Mouse (Mus musculus) spleen, embryonic (tissue): ENCODE measurements around the gene Gadd45gip1.

Experiments used
- CTCF ChIA-PET: fragments of 350-600 bp; sonication (Branson Sonifier 250); formaldehyde crosslinking; loops from one replicate; lab custom pipeline; 2022; lab: Charles Lee

Gadd45gip1 gene

DNA sequence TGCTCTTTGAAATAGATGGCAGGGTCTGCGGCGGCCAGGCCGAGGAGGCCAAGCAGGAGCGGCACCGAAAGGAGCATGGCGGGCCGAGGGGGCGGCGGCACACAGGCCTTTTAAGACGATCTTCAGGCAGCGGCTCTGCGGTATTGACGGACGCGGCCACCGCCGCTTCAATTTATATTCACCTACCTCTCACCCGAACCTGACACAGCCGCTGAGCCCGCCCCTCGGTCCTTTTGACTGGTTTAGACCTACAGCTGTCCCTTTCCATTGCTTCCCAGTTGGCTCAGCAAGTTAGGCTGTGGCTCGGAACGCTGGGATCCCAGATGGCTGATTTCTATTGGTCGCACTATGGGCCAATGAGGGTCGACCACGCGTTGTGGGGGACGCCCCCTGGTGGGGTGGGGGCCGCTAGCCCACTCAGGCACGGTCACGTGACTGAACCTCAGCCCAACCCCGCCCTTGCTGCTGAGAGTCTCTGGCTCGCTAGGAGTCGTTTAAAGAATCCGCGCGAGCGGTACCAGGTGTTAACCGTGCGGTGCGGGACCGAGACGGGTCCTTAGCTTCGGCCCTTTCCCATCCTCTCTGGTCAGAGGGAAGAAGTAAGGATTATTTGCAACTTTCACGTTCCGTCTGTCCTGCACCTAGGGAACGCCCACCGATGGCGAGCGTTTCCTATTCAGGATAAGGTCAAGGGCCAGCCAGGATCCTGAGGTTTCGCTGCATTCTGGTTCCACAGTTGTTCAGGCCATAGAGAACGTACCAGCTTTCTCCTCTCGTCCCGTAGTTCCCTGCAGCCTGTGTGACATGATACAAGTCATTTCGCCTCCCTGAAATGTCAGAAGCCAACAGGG lies 15.6 kb downstream of the Gadd45gip1 start, which contains the start of gene Calr:
Gene Calr (minus strand): TSS at position 213 of the 851 bp plus-strand sequence.
- CTCF ChIA-PET = interaction anchor here (0.7 to 2.0 kb wide), 2 partner anchors 25 to 41 kb away, joined by 5 read pairs; partner anchors contain the start of gene Syce2

DNA sequence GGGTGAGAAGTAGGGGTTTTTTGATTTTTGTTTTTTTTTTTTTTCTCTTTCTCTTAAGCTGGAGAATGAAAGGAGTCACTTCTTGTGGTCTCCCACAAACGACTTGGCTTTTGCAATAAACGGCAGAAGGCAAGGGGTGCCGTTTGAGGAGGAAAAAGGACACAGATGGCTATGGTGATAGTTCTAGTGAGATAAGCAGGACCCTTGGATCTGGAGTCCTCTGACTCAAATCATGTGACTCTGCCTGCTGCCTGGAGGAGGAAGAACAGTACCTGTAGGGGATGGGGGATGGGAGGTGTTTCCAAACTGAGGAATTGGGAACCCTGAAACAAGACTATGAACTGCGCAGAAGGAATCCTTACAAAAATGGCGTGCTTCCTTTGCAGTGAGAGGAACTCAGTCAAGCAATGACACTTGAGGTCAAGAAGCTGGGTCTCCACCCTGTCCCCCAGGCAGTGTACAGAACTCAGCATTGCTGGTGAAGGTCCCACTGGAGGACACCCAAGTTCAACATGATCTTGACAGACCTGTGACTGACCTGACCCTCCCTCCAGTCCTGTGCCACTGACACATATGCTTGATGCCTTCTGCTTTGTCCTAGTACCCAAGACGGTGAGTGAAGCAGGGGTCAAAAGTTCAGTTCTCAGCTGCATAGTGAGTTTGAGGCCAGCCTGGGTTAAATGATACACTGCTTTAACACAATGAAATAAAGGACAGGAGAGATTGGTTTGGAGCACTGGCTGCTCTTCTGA lies 16.5 kb downstream of the Gadd45gip1 start:
- CTCF ChIA-PET = interaction anchor here (0.6 to 2.0 kb wide), 4 partner anchors 24 to 191 kb away, joined by 3 to 7 read pairs (median 5); partner anchors contain the start of gene Syce2

DNA sequence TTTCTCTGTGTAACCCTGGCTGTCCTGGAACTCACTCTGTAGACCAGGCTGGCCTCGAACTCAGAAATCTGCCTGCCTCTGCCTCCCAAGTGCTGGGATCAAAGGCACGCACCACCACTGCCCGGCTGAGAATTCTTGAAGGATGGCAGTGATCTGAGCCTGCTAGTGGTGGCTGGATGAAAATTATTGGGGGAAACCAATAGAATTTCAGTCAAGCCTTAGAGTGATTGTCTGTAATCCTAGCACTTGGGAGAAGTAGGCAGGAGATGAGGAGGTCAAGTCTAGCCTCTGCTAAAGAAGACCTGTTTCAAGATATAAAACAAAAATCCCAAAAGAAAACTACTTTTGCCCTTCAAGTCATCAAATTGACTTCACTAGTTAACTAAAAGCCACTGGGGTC lies 25.1 kb downstream of the Gadd45gip1 start:
- CTCF ChIA-PET = interaction anchor here (0.6 to 0.7 kb wide), 2 partner anchors 14 to 168 kb away, joined by 3 to 5 read pairs; no protein-coding TSS in a partner anchor

DNA sequence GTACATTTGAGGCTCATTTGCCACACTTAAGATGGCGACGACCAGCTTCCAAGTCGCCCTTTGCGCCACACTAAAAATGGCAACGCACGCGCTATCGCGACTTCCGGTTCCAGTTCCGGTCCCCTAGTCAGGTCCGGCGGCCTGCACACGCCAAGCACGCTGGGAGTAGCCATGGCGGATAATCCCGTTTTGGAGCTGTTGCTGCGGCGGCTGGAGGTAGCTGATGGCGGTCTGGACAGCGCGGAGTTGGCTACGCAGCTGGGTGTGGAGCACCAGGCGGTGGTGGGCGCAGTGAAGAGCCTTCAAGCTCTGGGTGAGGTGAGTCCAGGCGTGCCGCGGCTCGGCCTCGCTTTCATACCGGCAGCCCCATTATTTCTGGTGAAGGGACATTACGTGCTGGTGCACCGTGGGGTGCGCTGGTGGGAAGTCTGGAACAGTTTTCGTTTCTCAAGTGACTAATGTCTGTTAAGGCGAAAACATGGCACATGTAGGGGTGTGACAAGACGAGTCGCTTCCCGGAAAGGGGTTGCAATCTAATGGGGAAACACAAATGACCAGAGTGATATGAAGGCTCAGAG lies 25.6 kb downstream of the Gadd45gip1 start, which contains the start of gene Farsa:
Gene Farsa (plus strand): TSS at position 126 of the 578 bp plus-strand sequence.
- CTCF ChIA-PET = interaction anchor here (0.6 to 0.7 kb wide), 2 partner anchors 15 to 167 kb away, joined by 3 to 5 read pairs; no protein-coding TSS in a partner anchor

DNA sequence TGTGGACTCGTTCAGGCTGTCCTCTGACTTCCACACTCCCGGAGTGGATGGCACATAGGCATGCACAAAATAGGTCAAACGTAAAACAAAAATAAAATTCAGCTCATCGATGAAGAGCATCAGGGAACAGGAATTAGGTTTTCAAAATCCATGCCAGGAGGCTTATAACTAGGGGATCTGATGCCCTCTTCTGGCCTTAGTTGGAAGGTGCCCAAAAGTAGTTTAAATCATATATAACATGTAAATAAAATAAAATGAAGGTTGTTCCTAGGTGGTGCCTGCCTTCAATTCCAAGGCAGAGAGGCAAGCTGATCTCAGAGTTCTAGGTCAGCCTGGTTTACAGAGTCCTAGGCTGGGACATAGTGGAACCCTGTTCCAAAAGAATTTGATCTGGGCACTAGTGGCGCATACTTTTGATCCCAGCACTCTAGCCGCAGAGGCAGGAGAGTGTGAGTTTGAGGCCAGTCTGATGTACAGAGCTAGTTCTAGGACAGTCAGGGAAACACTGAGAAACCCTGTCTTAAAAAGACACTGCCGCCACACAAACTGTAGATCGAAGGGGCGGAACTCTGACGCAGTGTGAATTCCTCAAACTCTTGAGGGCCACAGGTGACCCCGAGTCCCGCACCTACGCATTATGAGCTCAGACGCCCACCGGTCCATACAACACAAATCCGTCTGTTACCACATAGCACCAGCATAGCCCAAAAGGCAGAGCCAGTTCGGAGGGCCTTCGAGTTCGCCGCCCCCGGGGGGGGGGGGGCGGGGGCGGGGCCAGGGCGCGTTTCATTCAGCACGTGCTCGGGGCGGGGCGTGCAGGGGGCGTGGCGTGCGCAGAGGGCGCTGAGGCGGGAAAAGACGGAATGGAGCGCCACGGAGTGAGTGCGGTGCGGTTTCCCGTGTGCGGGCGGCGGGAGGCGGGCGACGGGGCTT lies 40.3 kb downstream of the Gadd45gip1 start, which contains the start of gene Syce2:
Gene Syce2 (plus strand): TSS at position 736 of the 933 bp plus-strand sequence.
- CTCF ChIA-PET = interaction anchor here (0.6 to 1.6 kb wide), 9 partner anchors 9 to 259 kb away, joined by 3 to 8 read pairs (median 3); partner anchors contain the start of genes Calr and Klf1

DNA sequence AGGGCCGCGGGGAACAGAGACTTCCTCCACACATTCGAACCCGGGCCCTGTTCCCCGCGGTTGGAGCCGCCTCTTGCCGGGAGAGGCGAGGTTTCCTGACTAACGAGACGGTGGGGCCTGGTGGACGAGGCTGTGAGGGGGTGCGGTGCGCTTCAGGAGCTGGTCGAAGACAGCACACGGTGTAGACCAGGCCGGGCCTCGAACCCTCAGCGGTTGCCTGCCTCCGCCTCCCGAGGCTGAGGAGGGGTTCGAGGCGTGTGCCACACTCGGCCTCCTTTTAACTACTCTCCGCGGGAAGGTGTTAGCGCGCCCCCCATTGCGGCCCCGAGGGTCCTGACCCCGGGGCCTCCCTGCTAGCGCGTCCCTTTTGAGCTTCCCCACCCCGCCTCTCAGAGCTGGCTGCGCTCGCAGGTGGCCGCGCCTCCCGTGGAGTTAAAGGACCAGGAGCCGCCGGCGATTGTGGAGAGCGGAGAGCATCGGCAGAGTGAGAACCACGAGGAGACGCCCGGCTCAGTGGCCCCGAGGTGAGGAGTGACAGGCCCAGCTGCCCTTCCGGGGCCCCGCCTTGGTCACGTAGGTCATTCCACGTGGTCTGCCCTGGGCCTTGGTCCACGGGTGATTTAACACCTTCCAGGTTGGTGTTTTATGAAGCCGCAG lies 41.1 kb downstream of the Gadd45gip1 start:
- CTCF ChIA-PET = interaction anchor here (1.0 to 1.6 kb wide), 6 partner anchors 10 to 117 kb away, joined by 3 to 5 read pairs (median 3); partner anchors contain the start of genes Calr and Klf1

DNA sequence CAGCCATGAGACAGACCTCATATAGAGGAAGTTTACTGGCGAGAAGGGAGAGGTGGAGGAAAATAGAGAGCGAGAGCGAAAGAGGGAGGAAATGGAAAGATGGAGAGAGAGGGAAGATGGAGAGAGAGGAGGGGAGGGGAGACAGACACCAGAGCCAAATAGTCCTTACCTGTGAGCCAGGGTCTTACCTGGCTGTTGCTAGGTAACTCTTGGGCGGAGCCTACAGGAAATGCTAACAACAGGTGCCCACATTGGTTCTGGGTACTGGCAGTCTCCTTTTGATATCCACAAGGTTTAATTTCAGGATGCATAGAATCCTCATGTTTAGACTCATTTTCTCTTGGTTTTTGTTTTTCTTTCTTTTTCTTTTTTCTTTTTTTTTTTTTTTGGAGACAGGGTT lies 41.7 kb downstream of the Gadd45gip1 start:
- CTCF ChIA-PET = no interaction called here

DNA sequence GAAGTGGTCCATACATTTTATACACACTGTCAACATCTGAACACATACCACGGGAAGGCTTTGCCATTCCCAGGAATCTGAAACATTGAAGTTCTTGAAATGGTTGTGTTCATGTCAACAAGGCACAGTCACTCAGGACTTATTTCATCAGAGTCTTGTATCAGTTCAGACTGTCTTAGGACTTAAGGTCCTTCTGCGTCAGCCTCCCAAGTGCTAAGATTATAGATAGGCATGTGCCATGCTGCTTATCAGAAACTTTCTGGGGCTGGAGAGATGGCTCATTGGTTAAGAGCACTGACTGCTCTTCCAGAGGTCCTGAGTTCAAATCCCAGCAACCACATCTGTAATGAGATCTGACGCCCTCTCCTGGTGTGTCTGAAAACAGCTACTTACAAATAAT lies 43.0 kb downstream of the Gadd45gip1 start:
- CTCF ChIA-PET = interaction anchor here (1.0 kb wide), 1 partner anchor 29 kb away, joined by 3 read pairs; no protein-coding TSS in a partner anchor

DNA sequence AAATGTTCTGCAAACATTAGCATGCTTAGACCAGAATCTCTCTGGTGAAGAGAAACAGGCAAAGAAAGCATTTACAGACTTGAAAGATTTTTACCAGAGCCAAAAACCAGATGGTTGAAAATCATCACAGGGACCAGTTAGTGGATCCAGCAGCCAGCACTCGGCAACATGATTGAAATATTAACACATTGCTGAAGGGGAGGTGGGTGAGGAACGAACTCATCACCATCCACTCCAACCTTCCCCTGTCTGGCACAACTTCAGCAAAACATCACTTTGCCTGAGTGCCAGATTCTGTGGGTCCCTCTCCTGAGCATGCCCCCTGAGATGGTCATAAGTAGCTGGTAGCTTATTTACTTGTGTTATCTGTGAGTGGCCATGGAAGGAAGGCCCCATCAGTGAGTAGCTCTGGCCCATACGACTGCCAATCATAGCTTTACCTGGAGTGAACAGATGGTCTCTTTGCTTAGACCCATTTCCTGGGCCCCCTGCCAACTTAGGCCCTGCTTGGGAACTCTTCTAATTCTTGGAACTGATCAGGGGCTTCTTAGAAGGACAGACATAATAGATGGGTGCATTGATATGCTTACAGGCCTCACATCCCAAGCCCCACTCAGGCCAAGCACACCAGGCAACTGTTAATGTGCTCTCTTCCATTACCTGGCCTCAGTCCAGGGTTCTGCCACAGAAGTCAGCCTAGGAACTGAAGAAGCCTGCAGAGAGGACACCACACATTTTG lies 46.1 kb downstream of the Gadd45gip1 start:
- CTCF ChIA-PET = interaction anchor here (0.6 kb wide), 1 partner anchor 9 kb away, joined by 3 read pairs; no protein-coding TSS in a partner anchor

DNA sequence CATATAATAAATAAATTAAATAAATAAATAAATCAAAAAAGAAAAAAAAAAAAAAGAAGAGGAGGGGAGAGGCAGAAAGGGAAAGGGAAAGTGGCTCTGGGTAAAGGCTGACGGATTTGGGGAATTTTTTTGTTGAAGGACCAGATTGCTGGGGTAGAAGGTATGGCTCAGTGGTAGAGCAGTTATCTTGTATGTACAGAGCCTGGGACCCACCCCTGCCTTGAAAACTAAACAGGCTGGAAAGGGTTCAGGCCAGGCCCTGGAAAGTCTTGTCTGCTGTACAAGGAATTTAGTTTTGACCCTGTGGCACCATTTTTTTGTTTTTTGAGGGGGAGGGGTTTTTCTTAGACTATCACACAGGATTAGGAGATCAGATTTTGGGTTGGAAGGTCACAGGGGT lies 47.6 kb downstream of the Gadd45gip1 start:
- CTCF ChIA-PET = interaction anchor here (0.7 kb wide), 1 partner anchor 74 kb away, joined by 7 read pairs; no protein-coding TSS in a partner anchor

DNA sequence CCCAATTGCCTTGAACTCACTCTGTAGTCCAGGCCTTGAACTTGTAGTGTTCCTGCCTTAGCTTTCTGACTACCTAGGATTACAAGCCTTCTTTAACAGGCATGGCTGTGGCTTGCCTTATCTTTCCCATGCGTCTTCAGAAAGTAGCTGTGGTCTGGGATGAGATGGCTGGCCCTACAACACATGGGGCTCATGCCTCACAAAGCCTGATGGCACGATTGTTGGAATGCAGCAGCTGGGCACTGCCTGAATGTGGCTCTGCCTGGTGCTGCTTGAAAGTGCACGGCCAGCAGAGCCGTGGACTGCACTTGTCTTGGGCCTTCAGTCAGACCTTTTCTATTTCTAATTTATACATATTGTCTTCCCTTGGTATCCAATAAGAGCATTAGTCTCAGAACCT lies 53.4 kb downstream of the Gadd45gip1 start:
- CTCF ChIA-PET = no interaction called here
